Mouse (Mus musculus): ENCODE measurements around the gene Bcl2a1b. TPM values are rescaled to one million over a fixed set of nuclear protein-coding genes. Genes with fewer than 3 reads are reported as not detected.

The Bcl2a1b gene
- polyA plus RNA-seq, 1 experiment from 2014 or later, result 0.75 TPM

Other genes starting within 250 kb of the Bcl2a1b start
- not detected in 2 replicates for gene Bcl2a1a, start 242.3 kb upstream of the Bcl2a1b start, polyA plus RNA-seq (2014; fragmentation: Nextera tagmentation; extraction: Ambion mirVana)
- gene Trim43b, start 106.4 kb upstream of the Bcl2a1b start, polyA plus RNA-seq (2014; fragmentation: Nextera tagmentation; extraction: Ambion mirVana), result not detected in 2 replicates
- not detected in 2 replicates for gene Gm29094, start 170 bp downstream of the Bcl2a1b start, polyA plus RNA-seq (2014; fragmentation: Nextera tagmentation; extraction: Ambion mirVana)
- gene Mthfs, start 11.5 kb downstream of the Bcl2a1b start, polyA plus RNA-seq (2014; fragmentation: Nextera tagmentation; extraction: Ambion mirVana), result 16.5 and 19.6 TPM in 2 replicates

Measured in liver, embryonic 11.5 days (tissue).